Mouse (Mus musculus): ENCODE data around the gene Gpr55.
A peak's percentile ranks its signal among the peaks of the same experiment; 100 is the strongest.
"Not testable (repeated sequence)": the region's sequence is repeated elsewhere in the genome, so short reads cannot be mapped to it uniquely, and the experiment has no call there.

The Gpr55 gene

DNA sequence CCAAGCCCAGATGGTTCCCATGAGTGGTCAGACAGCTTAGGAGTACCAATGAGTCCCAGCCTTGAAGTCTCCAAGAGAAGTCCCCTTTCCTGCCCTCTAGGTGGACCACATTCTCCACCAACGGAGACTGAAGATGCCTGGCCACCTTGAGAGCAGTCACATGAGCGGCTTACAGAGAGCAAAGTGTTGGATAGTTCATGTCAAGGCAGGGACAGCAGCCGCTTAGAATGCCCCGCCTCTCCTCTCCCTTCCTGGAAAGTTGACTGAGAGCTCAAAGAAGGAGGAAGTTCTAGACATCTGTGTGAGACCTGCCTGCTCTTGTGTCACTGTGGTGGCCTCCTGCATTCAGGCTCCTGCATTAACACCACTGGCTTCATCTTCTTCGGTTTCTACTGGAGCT is at the start of gene Gpr55:
Gpr55 (minus strand) TSS at position 135 of the 400 bp plus-strand sequence.
- no peak for ATAC-seq (ENCODE audit: low TSS enrichment)

DNA sequence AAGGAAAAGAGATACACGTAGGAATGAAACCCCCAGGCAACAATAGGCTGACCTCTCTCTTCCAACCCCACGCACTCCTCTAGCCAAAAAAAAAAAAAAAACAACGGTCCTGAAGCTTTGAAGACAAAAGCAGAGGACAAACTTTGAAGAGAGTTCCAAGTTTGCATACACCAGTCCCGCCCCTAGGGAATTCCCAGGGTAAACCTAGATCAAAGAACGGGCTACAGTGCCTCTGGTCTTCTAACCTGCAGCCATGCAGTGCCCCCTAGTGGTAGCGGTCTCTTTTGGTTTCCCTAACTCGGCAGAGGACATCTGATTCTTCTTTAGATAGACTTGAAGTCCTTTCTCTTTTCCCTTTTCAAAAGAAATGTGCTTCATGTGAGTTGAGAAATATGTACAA is 47.0 kb upstream of the Gpr55 start:
- peak; percentile 97 for ATAC-seq (ENCODE audit: low TSS enrichment)

DNA sequence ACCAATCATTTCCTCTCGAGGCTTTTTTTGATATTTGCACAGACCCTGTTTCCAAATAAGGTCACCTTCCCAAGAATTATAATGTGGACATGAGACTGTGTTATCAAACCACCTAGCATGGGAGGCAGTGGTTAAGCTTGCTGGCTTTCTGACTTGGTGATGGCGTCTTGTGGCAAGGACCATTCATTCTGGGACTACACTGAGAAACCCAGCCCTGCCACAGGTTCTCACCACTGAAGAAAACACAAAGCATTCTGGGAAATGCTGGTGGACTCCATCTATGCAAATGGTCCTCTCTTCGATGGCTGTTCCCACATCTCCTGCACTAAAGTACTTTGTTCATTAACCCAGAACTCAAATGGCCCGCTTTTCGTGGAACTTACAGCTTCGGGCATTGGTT is 45.2 kb upstream of the Gpr55 start:
- ATAC-seq (ENCODE audit: low TSS enrichment): no peak

DNA sequence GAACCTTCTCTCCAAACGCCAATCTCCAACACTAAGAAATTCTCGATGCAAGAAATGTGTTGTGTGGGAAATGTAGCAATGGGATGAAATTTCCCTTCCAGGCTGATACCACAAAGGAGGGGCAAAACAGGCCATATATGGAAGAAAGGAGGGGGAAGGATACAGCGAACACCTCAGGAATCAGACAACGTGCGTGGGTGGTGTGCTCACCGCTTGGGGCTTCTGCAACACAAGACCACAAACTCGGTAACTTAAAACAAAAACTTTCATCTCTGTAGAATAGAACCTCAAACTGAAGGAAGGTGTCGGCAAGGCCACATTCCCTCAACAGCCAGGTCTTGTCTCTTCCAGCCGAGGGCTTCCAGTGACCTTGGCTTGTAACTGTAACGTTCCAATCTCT is 44.7 kb upstream of the Gpr55 start:
- 0 out of 2 replicates have a peak, but pooled peaks have one; percentile 36 for ATAC-seq (ENCODE audit: low TSS enrichment)

DNA sequence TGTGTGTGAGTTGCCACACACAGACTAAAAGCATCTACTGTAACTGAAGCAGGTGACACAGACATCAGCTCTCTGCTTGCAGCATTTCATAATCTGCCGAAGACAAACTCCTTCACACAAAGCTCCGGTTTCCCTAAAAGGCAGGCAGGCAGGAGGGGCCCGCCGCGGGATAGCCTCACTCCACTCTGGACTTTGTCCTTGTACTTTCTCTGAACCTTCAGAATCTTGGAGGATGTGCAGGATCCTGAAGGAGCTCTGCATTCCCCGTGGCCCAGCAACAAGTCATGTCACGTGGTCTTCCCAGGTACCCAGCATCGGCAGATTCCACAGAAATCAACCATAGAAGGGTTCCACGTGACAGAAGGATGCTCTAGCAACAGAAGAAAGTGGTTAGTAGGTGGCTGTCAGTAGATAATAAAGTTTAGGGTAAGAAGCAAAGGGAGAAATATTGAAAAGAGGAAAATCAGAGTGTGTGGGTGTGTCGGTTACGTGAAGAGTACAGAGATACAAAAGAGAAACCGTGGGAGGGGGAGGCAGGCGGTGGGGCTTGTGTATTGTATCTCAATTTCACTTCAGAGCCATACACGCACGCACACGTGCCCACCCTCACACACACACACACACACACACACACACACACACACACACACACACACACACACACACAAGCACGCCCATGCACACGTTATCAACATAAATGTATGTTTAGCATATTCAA is 39.2 kb upstream of the Gpr55 start:
- ATAC-seq (ENCODE audit: low TSS enrichment): peak; percentile 88

DNA sequence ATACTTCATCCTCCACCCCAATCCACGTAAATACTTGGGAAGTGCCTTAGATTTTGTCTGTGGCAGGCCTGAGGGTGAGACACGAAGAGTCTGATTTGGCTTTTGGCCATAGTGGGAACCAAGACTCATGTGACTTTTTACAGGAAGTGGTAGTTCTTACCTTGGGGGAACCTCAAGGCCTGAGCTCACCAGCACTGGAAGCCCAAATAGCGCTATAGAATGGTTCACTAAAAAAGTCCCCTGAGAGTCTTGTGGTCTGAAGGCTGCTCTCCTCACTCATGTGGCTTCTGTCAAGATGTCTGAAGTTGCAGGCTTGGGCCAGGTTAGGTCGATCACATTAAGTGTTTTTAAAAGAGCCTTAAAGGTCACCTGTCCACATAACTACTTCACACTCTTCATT is 37.2 kb upstream of the Gpr55 start:
- no peak for ATAC-seq (ENCODE audit: low TSS enrichment)

DNA sequence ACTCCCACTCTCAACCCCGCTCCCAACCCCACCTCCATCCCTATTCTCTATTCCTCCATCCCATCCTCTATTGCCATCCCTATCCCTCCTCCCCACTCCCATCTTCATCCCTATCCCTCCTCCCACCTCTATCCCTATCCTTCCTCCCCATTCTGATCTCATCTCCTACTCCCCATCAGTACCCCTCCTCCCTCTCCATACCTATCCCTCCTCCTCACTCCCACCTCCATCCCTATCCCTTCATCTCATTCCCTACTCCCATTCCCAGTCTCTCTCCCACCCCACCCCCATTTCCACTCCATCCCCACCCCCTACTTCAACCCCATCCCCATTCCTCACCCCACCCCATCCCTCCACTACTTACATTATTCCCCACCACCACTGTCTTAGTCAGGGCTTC is 36.4 kb upstream of the Gpr55 start:
- ATAC-seq (ENCODE audit: low TSS enrichment): no peak

DNA sequence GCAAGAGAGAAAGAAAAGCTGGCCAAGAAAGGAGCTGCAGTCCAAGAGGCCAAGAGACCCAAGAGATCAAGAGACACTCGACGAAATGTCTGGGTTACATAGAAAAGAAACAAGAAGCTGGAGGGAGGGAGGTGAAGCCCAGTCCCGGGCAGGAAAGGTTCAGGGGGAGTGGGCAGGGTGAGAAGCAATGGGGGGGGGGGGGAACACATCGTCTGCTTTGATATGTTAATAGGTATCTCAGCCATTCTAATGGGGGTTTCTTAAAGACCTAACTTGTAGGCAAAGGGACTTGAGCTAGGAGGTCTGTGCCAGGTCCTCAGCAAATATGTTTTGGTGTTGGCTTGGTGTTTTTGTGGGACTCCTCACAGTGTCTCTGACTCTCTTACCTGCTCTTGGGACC is 32.7 kb upstream of the Gpr55 start:
- ATAC-seq (ENCODE audit: low TSS enrichment): no peak

DNA sequence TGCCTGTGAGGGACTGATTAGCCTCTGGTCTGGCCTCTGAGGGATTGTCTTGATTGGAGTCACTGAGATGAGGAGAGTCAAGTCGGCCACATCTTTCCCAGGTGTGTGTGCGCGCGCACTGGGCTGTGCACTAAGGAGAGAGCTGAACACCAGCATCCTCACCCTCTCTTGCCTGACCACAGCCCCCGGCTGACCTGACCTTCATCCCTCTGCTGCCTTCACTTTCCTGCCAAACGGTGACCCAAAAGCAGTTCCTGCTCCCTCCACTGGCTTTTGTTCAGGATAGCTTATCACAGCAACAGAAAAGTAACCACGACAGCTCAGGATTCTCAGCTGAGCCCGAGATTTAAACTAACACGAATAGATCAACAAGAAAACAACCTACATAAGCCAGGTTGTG is 31.4 kb upstream of the Gpr55 start:
- ATAC-seq (ENCODE audit: low TSS enrichment): no peak

DNA sequence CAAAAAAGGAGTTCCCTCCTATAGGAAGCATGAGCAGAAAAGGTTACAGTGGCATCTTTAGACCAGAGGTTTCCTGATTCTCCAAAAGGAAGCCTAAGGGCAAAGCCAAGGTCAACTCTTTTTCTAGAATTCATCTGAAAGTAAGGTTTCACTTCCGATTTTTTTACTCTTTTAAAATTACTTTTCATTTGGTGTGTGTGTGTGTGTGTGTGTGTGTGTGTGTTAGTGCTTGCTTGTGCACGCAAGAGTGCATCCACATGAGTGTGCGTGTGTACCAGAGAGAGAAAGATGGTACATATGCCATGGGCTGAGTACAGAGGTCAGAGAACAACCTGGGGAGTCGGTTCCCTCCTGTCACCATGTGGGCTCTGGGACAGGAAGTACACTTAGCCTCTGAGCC is 28.1 kb upstream of the Gpr55 start:
- ATAC-seq (ENCODE audit: low TSS enrichment): not testable (repeated sequence)

DNA sequence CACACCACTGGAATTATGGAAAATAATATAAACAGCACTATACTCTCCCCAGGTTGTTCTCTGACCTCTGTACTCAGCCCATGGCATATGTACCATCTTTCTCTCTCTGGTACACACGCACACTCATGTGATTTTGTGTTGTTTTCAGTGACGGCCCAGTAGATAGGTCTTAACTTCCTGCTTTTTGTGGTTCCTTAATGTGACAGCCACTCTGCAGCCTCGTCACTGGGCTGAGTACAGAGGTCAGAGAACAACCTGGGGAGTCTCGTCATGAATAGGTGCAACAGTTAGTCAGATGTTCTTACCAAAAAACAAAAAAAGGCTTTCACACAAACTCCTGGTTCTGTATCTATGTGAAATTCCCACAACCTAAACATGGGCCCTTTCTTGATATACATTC is 27.5 kb upstream of the Gpr55 start:
- ATAC-seq (ENCODE audit: low TSS enrichment): no peak

DNA sequence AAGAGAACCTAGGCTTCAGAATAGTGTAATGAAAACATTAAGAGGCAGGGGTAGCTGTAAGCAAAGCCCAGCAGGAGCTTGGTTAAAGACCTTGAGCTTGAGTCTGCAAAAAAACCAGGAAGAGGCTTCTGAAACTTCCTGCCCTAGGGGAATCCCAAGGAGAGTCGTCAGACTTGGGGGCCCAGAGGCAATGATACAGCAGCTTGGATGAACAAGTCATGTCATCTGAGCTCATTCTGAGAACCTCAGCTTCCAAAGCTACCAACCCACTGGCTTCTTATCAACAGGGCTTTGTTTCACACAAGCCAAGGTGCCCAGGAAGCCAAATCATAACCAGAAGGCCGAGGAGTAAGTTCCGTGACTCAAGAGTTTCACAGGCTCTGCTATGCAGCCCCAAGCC is 25.0 kb upstream of the Gpr55 start:
- ATAC-seq (ENCODE audit: low TSS enrichment): no peak

DNA sequence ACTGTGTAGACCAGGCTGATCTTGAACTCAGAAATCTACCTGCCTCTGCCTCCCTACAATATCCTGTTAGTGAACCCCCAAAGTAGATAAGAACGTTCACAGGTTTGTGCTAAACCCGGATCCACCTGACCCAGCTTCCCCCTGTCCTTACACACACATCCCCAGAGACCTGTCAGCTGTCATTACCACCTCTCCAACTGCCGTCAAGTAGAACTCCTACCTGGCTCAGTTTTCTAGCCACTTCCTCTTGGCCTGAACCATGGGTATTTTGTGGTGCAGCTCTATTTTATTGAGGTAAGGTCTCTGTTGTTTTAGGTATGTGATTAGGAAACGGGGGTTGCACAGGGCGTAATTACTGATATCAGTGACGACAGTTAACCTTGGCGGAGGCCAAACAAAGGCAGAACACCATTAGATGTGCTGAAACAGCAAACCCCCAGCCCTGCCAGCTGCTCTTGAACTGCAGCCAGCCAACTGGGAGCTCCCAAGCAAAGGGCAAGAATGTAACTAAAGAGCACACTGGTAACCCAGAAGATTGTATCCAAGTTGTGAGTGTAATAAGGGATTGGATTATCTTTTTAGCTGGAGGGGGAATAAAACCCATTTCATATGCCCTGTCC is 21.0 kb upstream of the Gpr55 start:
- ATAC-seq (ENCODE audit: low TSS enrichment): no peak

DNA sequence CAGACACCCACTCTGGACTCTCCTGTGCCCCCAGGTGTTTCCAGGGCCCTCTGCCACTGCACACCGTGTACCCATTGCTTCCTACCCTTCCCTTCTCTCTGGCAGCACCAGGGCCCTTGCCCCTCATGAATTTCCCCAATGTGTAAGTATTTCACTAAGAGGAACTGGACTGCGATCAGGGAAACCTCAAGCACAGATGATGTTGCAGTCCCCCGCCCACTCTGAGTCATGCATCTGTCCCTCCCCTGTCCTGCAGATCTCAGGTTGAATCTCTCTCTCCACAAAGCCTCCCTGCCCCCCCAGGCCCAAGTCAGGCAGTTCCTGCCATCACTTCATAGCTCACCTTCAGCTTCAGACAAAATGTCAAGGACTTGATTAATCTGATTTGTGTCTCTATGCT is 16.9 kb upstream of the Gpr55 start:
- ATAC-seq (ENCODE audit: low TSS enrichment): no peak

DNA sequence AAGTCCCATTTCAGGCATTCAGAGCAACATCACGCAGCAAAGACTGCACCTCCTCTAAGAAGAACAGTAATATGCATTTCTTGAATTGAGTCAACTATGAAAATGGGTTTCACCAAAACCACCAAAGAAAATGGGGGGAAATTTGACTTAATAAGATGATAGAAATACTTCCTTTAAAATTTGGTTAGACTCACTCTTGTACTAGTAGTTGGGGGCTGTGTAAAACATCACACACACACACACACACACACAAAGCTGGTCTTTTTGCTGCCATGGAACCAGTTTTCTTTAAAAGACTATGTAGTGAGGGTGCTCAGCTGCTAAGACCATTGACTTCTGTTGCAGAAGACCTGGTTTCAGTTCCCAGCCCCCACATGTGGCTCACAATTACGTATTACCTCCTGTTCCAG is 12.7 kb upstream of the Gpr55 start:
- ATAC-seq (ENCODE audit: low TSS enrichment): no peak

DNA sequence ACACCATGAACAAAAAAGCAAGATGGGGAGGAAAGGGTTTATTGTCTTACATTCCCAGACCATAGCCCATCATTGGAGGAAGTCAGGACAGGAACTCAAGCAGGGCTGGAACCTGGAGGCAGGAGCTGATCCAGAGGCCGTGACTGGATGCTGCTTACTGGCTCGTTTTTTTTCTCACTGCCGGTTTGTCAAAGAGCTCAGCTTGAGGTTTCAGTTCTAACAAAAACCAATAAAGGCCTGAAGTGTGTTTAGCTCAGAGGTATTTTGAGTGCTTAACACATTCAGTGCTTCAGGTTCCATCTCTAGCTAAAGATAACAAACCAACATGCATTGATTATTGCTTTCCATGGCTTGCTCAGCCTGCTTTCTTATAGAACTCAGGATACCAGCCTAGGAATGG is 11.5 kb upstream of the Gpr55 start:
- ATAC-seq (ENCODE audit: low TSS enrichment): no peak

DNA sequence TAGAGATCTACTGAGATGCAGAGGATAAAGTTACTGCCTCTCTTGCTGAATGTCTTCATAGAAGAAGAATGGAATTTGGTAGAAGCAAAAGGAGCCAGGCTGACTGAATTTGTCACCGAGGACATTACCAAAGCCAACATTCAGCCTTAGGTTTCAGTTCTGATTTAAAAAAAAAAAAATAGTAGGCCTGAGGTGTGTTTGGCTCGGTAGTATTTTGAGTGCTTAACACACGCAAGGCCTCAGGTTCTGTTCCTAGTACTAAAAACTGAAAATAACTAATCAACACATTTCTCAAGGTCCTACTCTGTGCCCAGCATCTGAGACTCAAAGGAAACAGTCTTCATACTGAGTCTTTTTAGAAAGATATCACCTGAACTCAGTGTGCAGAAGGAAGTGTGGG is 10.3 kb upstream of the Gpr55 start:
- no peak for ATAC-seq (ENCODE audit: low TSS enrichment)

DNA sequence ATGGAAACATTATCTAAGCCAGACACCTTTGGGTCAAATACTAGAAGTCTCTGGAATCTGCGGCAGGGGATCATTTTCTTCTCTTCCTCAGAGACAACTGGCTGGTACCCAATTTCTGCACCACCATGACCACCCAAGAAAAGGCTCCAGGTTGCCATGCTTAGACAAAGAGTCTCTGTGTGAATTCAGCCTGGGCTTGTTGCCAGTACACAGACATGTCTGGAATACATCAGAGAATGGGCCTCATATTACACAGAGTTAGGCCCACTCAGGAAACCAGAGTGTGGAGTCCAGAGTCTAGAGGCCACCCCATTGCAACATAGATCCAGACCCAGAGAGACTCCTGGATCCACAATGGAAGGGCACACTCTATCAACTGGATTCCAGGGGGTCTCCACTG is 8.7 kb upstream of the Gpr55 start:
- ATAC-seq (ENCODE audit: low TSS enrichment): no peak

DNA sequence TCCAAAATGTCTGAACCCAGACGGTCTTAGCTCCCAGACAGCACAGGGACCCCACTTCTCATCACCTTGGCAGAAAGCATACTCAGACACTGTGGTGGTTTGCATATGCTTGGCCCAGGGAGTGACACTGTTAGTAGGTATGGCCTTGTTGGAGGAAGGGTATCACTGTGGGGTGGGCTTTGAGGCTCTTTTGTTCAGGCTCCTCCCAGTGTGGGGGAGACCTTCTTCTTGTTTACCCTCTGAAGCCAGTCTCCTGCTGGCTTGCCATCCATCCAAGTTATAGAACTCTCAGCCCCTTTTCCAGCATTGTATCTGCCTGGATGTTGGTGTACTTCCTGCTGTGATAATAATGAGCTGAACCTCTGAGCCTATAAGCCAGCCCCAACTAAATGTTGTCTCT is 8.3 kb upstream of the Gpr55 start:
- ATAC-seq (ENCODE audit: low TSS enrichment): no peak

DNA sequence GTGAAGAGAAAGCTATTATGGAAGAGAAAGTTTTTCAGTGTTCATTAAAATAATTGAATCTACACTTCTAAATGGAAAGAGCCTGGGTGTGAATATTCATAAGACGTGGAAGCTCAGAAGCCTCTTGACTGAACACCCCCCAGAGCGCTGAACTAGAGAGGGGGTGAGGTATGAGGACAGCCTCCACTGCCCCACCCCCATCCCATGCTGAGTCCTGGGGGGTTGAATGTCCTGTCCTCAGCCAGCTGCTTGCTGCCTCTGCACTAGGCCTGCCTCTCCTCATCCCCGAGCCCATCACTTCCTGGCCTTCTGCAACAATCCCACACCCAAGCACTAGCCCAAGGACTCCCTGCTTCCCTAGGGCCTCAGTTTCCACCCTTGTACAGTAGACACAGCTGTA is 5.0 kb upstream of the Gpr55 start:
- ATAC-seq (ENCODE audit: low TSS enrichment): peak; percentile 44; the same call in 1 of the 2 replicates

DNA sequence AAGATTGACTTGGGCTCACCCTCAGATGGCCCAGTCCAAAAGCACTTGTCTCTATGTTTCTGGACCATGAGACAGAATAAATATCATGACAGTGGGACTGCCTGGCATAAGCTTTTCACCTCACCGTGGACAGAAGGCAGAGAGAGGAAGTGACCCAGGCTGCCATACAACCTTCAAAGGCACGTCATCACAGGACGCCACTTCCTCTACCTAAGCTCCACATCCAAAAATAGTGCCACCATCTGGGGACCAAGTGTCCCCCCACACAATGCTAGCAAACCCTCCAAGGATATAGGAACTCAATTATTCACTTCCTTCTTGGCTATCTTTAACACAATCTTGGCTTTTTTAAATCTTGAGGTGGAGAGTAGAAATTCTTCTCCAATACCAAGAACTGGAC is 1.3 kb upstream of the Gpr55 start:
- ATAC-seq (ENCODE audit: low TSS enrichment): no peak

DNA sequence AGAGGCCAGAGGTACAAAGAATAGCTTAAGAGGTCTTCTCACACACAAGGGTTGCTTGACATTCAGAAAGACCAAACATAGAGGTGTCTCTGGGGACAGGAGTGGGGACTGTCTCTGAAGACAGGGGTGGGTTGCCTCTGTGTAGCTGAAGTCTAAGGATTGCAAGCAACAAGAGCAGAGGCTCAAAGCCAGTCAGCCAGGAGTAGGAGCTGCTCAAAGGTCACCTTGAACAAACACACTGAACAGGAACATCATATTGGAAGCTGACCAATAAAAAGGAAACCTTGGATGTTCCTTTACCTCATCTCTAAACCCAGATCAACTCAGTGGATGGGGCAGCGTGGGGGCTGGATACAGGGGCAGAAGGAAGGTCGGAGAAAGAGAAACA is 924 bp downstream of the Gpr55 start:
- no peak for ATAC-seq (ENCODE audit: low TSS enrichment)

DNA sequence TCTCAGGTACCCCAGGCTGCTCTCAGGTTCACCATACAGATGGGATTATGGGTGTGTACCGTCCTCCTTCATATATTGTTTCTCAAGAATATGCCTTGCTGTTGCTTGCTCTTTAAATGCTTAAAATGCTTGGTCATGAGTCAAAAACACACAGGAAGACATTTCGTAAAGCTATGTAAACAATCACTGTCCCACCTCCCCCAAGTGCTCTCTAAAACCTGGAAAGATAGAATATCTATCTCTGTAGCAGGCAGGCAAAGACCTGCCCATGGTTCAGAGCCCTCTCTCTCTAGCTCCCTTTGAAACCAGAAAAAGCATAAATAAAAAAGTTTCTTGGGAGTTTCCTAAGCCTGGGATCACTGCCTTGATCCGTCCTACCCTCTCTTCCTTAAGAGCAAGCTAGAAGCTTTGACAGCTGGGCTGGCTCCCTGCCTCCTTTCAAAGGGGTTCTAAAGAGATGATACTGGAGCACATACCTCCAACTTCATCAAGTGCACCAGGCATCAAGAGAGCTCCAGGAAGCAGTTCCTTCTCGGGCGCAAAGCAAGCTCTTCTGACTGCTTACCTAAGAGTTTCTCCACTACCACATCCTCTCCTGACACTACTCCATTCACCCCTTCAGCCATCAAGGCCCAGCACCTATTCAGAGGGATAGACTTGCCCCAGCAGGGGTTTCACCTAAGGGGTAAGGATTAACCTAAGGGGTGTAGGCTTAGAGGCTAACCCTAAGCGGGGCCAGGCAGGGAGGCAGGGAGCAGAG is 1.5 kb downstream of the Gpr55 start:
- no peak for ATAC-seq (ENCODE audit: low TSS enrichment)

Measured in frontal cortex, adult (tissue).